Mouse (Mus musculus): ENCODE data around the gene Sv2c. TPM values are rescaled to one million over a fixed set of nuclear protein-coding genes. Genes with fewer than 3 reads are reported as not detected.

Gene Sv2c
- polyA plus RNA-seq, 1 experiment, result 47.3 TPM

DNA sequence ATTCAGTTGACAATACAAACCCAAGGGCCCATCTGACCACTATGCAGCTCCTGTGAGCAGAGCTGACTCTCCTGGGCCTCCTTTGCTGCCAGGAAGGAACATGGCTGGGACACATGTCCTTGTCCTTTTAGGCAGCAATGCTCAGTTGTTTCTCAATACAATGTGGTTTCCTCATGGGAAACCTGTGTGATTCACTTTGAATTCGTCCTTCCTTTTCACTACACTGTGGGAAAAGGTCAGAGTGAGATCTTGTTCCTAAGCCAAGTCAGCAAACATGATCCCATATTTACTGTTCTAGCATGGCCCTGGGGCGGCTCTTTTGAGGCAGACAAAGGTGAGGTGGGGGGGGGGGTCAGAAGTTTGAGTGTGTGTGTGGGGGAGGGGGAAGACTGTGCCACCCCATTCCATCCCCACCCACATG lies 208.2 kb downstream of the Sv2c start:
- Histone ChIP-seq H3K4me1 (ENCODE audit: control insufficient read depth, insufficient read depth, low read length) (no peaks in the 10 kb centered on the region), H3K27ac (ENCODE audit: insufficient read depth, low read length) (no peak overlapping the region), H3K4me3 (replicated peaks; ENCODE audit: insufficient read depth, low read depth, low read length) (no peak overlapping the region), H3K27me3 (ENCODE audit: control insufficient read depth, insufficient read depth, low read length) (no peaks in the 10 kb centered on the region)
- DNase-seq, result no peak
- WGBS, result 85% methylated on average over 2 of the region's 2 CpGs
- TF ChIP-seq CTCF (IDR thresholded peaks at IDR 0.05; ENCODE audit: borderline replicate concordance, insufficient read depth, low read depth, low read length) (no peak), POLR2A (IDR thresholded peaks at IDR 0.05; ENCODE audit: borderline replicate concordance, insufficient read depth, low read length) (no peak)

GRCm38 (mm10) chr13:95922626-95923025 lies 209.8 kb downstream of the Sv2c start:
- 79% methylated on average over 4 of the region's 4 CpGs for WGBS
- DNase-seq, result no peak
- no peaks in the 10 kb centered on the region for H3K4me1 ChIP-seq (ENCODE audit: control insufficient read depth, insufficient read depth, low read length)
- H3K4me3 ChIP-seq (replicated peaks; ENCODE audit: insufficient read depth, low read depth, low read length), result no peak overlapping the region
- no peak for TF ChIP-seq CTCF (IDR thresholded peaks at IDR 0.05; ENCODE audit: borderline replicate concordance, insufficient read depth, low read depth, low read length)
- no peak for TF ChIP-seq POLR2A (IDR thresholded peaks at IDR 0.05; ENCODE audit: borderline replicate concordance, insufficient read depth, low read length)
- H3K27ac ChIP-seq (ENCODE audit: insufficient read depth, low read length), result no peak overlapping the region
- H3K27me3 ChIP-seq (ENCODE audit: control insufficient read depth, insufficient read depth, low read length), result no peaks in the 10 kb centered on the region

GRCm38 (mm10) chr13:95918624-95919284 lies 213.6 kb downstream of the Sv2c start:
- no peaks in the 10 kb centered on the region; the same call in 1 of the 2 replicates for H3K27me3 ChIP-seq (ENCODE audit: control insufficient read depth, insufficient read depth, low read length)
- TF ChIP-seq CTCF (IDR thresholded peaks at IDR 0.05; ENCODE audit: borderline replicate concordance, insufficient read depth, low read depth, low read length) (no peak), POLR2A (IDR thresholded peaks at IDR 0.05; ENCODE audit: borderline replicate concordance, insufficient read depth, low read length) (no peak)
- 94% methylated on average over 9 of the region's 9 CpGs for WGBS
- no peak overlapping the region for H3K27ac ChIP-seq (ENCODE audit: insufficient read depth, low read length)
- no peak for DNase-seq
- H3K4me3 ChIP-seq (replicated peaks; ENCODE audit: insufficient read depth, low read depth, low read length), result no peak overlapping the region
- H3K4me1 ChIP-seq (ENCODE audit: control insufficient read depth, insufficient read depth, low read length), result no peaks in the 10 kb centered on the region

GRCm38 (mm10) chr13:95913046-95913406 lies 219.4 kb downstream of the Sv2c start:
- WGBS, result 67% methylated on average over 2 of the region's 2 CpGs
- Histone ChIP-seq H3K27me3 (ENCODE audit: control insufficient read depth, insufficient read depth, low read length) (no peaks in the 10 kb centered on the region; the same call in 1 of the 2 replicates), H3K27ac (ENCODE audit: insufficient read depth, low read length) (no peak overlapping the region)

GRCm38 (mm10) chr13:95912157-95913045 lies 220.0 kb downstream of the Sv2c start:
- H3K27ac ChIP-seq (ENCODE audit: insufficient read depth, low read length), result peak overlapping the region; percentile 65

More at GRCm38 (mm10) chr13:95913046-95913406, 219.4 kb downstream of the Sv2c start:
- DNase-seq, result no peak
- H3K4me3 ChIP-seq (replicated peaks; ENCODE audit: insufficient read depth, low read depth, low read length), result no peak overlapping the region
- TF ChIP-seq CTCF (IDR thresholded peaks at IDR 0.05; ENCODE audit: borderline replicate concordance, insufficient read depth, low read depth, low read length) (no peak), POLR2A (IDR thresholded peaks at IDR 0.05; ENCODE audit: borderline replicate concordance, insufficient read depth, low read length) (no peak)
- peaks cover 20% of the 10 kb centered on the region for H3K4me1 ChIP-seq (ENCODE audit: control insufficient read depth, insufficient read depth, low read length)

DNA sequence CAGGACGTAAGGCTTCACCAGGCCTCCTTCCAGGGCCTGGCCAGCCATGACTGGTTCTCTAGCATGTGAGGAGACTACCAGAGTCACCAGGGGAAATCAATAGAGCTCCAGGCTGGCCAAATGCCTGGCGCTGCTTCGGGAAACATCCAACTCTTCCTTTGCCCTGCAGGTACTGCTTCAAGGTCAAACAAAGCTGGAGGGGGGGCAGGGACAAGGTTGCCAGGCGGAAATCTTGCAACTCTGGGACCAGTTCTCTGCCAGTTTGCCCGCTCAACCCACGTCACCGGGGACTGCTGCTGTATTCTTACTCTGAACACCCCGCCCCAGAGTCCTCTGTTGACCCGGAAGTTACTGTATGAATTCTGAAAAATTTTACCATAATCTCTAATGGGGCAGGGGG lies 222.1 kb downstream of the Sv2c start:
- no peaks in the 10 kb centered on the region for H3K27me3 ChIP-seq (ENCODE audit: control insufficient read depth, insufficient read depth, low read length)
- peaks cover 20% of the 10 kb centered on the region for H3K4me1 ChIP-seq (ENCODE audit: control insufficient read depth, insufficient read depth, low read length)
- WGBS, result 77% methylated on average over 9 of the region's 9 CpGs
- peak; percentile 16 to 20 for DNase-seq
- no peak for TF ChIP-seq POLR2A (IDR thresholded peaks at IDR 0.05; ENCODE audit: borderline replicate concordance, insufficient read depth, low read length)
- no peak for TF ChIP-seq CTCF (IDR thresholded peaks at IDR 0.05; ENCODE audit: borderline replicate concordance, insufficient read depth, low read depth, low read length)
- H3K4me3 ChIP-seq (replicated peaks; ENCODE audit: insufficient read depth, low read depth, low read length), result no peak overlapping the region
- no peak overlapping the region for H3K27ac ChIP-seq (ENCODE audit: insufficient read depth, low read length)

More at GRCm38 (mm10) chr13:95912157-95913045, 220.0 kb downstream of the Sv2c start:
- WGBS, result 16% methylated on average over 11 of the region's 11 CpGs
- Histone ChIP-seq H3K27me3 (ENCODE audit: control insufficient read depth, insufficient read depth, low read length) (no peaks in the 10 kb centered on the region; the same call in 1 of the 2 replicates), H3K4me1 (ENCODE audit: control insufficient read depth, insufficient read depth, low read length) (peaks cover 20% of the 10 kb centered on the region), H3K4me3 (replicated peaks; ENCODE audit: insufficient read depth, low read depth, low read length) (peak overlapping the region; percentile 16)
- DNase-seq, result peak; percentile 94 to 96
- 0 out of 2 replicates have a peak, but pooled peaks have one; percentile 6 for TF ChIP-seq CTCF (IDR thresholded peaks at IDR 0.05; ENCODE audit: borderline replicate concordance, insufficient read depth, low read depth, low read length)
- TF ChIP-seq POLR2A (IDR thresholded peaks at IDR 0.05; ENCODE audit: borderline replicate concordance, insufficient read depth, low read length), result peak; percentile 16; the same call in 1 of the 2 replicates

DNA sequence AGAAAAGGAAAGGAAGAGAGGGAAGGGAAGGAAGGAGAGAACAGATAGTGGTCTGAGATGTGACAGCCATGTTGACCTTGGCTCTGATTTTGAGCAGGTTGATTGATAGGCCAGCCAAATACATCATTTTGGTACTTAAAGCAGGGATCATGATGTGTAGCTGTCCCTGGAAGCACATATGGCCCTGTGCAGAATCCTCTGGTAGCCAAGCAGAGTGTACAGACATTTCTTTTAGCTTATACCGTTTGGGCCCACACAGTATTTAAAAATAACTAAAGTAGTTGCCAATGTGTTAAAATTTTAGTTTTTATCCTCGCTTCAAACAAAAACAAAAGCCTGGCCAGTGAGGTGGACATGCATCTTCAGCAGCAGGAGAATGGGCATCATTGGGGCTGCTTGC lies 223.1 kb downstream of the Sv2c start:
- H3K27ac ChIP-seq (ENCODE audit: insufficient read depth, low read length), result no peak overlapping the region
- no peak overlapping the region for H3K4me3 ChIP-seq (replicated peaks; ENCODE audit: insufficient read depth, low read depth, low read length)
- no peak for DNase-seq
- peaks cover 20% of the 10 kb centered on the region for H3K4me1 ChIP-seq (ENCODE audit: control insufficient read depth, insufficient read depth, low read length)
- TF ChIP-seq CTCF (IDR thresholded peaks at IDR 0.05; ENCODE audit: borderline replicate concordance, insufficient read depth, low read depth, low read length), result no peak
- no peak for TF ChIP-seq POLR2A (IDR thresholded peaks at IDR 0.05; ENCODE audit: borderline replicate concordance, insufficient read depth, low read length)
- 94% methylated on average over 2 of the region's 2 CpGs for WGBS
- no peaks in the 10 kb centered on the region for H3K27me3 ChIP-seq (ENCODE audit: control insufficient read depth, insufficient read depth, low read length)

Other genes starting within 250 kb of the Sv2c start
- gene Iqgap2, start 240.7 kb downstream of the Sv2c start, polyA plus RNA-seq (2012; rRNA removed), result 1.3 TPM in 2 replicates
- gene Gm20075, start 51.2 kb downstream of the Sv2c start, polyA plus RNA-seq (2012; rRNA removed), result 1.7 and 2.0 TPM in 2 replicates
- gene Gm17190, start 50.5 kb downstream of the Sv2c start, polyA plus RNA-seq (2012; rRNA removed), result not detected in 2 replicates

Measured in cerebellum, adult 2 months (tissue).